Mouse (Mus musculus) cerebellum, adult 18-20 months (tissue): Measurements from ENCODE around the gene Col9a2.
A peak's percentile ranks its signal among the peaks of the same experiment; 100 is the strongest.
"Not testable (repeated sequence)": the region's sequence is repeated elsewhere in the genome, so short reads cannot be mapped to it uniquely, and the experiment has no call there.

Experiments used
- DNase-seq, 2 experiments: peaks; one replicate each; pipeline ENCODE4 v3.0.0; 2021

The Col9a2 gene

GRCm38 (mm10) chr4:121021911-121022310, 17.3 kb upstream of the Col9a2 start:
- DNase-seq, result no peak

GRCm38 (mm10) chr4:121023464-121023863, 15.7 kb upstream of the Col9a2 start:
- DNase-seq, result no peak

- no peak for DNase-seq
Observed at GRCm38 (mm10) chr4:121023941-121024340, 15.2 kb upstream of the Col9a2 start.

GRCm38 (mm10) chr4:121025681-121026080, 13.5 kb upstream of the Col9a2 start:
- DNase-seq, result no peak

- no peak for DNase-seq
Observed at GRCm38 (mm10) chr4:121028146-121028545, 11.0 kb upstream of the Col9a2 start.

GRCm38 (mm10) chr4:121028659-121029392, 10.4 kb upstream of the Col9a2 start:
- DNase-seq, result peak; percentile 37 to 52

GRCm38 (mm10) chr4:121029632-121030031, 9.6 kb upstream of the Col9a2 start:
- DNase-seq, result no peak

GRCm38 (mm10) chr4:121031440-121031839, 7.7 kb upstream of the Col9a2 start:
- no peak for DNase-seq

- no peak for DNase-seq
Observed at GRCm38 (mm10) chr4:121033006-121033405, 6.2 kb upstream of the Col9a2 start.

GRCm38 (mm10) chr4:121040323-121040722, 1.1 kb downstream of the Col9a2 start:
- DNase-seq, result no peak

GRCm38 (mm10) chr4:121040897-121041671, 1.9 kb downstream of the Col9a2 start:
- peak; percentile 62 to 75 for DNase-seq

GRCm38 (mm10) chr4:121042472-121042871, 3.3 kb downstream of the Col9a2 start:
- DNase-seq, result no peak

- DNase-seq, result no peak
Observed at GRCm38 (mm10) chr4:121042946-121043345, 3.8 kb downstream of the Col9a2 start.

- DNase-seq, result no peak
Observed at GRCm38 (mm10) chr4:121051863-121052262, 12.7 kb downstream of the Col9a2 start.

GRCm38 (mm10) chr4:121052454-121053323, 13.5 kb downstream of the Col9a2 start:
- DNase-seq, result peak; percentile 64 to 79

- peak in 1 of 2 experiments; percentile 44 for DNase-seq
Observed at GRCm38 (mm10) chr4:121056342-121056741, 17.2 kb downstream of the Col9a2 start.

GRCm38 (mm10) chr4:121057032-121057431, 17.8 kb downstream of the Col9a2 start:
- no peak for DNase-seq

- not testable (repeated sequence) for DNase-seq
Observed at GRCm38 (mm10) chr4:121059218-121059617, 20.0 kb downstream of the Col9a2 start.

GRCm38 (mm10) chr4:121065336-121065735, 26.2 kb downstream of the Col9a2 start:
- DNase-seq, result no peak

GRCm38 (mm10) chr4:121074250-121074649, 35.1 kb downstream of the Col9a2 start:
- DNase-seq, result no peak

GRCm38 (mm10) chr4:121077915-121078646, 38.9 kb downstream of the Col9a2 start:
- DNase-seq, result no peak

GRCm38 (mm10) chr4:121080395-121080794, 41.2 kb downstream of the Col9a2 start:
- DNase-seq, result no peak
